Mouse (Mus musculus): Measurements from ENCODE around the gene Slc52a3. TPM values are rescaled to one million over a fixed set of nuclear protein-coding genes. Genes with fewer than 3 reads are reported as not detected.
A peak's percentile ranks its signal among the peaks of the same experiment; 100 is the strongest.
"Not testable (repeated sequence)": the region's sequence is repeated elsewhere in the genome, so short reads cannot be mapped to it uniquely, and the experiment has no call there.

Gene Slc52a3
- total RNA-seq, 2 experiments from 2014 or later, result 0.07 to 1.0 TPM

DNA sequence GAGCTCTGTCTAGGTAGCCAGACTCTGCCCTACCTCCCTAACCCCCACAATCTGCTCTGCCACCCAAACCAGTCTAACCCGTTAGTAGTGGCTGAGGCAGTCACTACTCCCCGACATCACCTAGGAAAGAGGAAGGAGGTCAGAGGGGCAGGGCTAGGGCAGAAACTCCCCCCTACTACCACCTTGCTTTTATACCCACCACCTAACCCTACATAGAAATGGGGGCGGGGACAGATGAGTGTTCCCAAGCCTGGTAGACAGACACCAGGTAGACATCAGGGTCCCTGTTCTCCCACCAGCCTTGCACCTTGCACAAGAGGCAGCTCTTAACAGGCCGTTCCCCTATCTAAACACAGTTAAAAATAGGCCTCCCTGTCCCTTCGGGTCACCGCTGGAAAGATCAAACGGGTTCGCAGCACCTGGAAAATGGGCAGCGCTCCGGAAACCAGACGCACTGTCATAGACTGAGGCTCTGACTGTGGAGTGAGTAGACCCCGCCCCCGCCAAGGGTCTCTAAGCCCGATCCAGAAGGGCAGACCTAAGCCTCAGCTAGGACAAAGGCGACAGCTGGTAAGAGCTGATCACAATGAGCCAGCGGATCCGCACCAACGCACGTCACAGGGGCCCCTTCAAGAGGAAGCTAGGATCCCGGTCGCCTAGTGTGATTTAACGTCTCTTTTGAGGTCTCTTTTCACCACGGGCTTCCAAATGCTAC, 23.3 kb upstream of the Slc52a3 start:
- ATAC-seq (ENCODE audit: poor library complexity, severe bottlenecking), result peak; percentile 51

DNA sequence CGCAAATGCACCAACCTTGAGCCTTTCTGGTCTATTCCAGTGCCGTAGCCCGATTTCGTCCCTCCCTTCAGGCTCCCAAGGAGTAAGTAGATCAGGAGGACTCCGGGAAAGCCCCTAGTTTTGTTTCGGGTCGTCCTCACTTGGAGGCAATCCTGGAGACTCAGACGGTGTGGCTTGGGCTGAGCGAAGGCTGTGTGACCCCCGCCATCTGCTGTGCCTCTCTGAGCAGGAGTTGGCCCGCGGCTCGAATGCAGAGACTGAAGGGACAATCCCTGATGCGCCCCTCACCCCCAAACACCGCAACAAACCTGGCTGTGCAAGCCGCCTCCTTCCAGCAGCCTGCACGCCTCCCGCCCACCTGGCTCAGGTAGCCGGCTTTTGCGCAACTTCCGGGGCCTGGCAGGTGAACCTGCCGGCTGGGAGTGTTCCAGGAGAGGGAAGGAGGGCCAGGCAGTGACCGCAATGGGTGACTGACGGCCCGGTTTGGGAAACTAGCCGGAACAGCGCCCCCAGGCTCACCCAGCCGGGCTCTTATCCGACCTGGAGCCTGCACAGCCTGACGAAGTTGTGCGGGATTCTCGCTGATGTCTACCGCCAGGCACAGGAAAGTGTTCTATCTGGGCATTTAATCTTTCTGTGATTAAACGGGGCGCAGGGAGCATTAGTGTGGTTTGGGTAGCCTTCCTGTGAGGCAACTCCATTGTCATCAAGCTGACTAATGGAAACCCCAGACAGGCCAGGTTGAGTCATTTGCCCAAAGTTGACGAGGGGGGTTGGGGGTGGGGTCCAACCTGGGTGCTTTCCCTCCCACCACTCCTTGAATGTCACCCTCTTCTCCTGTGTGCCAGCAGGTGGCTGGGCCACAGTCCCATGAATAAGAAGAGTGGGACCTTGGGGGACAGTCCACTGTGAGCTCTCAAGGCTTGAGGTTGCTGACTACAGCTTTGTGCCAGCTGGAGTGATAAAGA, 22.4 kb upstream of the Slc52a3 start:
- ATAC-seq (ENCODE audit: poor library complexity, severe bottlenecking), result peak; percentile 45

DNA sequence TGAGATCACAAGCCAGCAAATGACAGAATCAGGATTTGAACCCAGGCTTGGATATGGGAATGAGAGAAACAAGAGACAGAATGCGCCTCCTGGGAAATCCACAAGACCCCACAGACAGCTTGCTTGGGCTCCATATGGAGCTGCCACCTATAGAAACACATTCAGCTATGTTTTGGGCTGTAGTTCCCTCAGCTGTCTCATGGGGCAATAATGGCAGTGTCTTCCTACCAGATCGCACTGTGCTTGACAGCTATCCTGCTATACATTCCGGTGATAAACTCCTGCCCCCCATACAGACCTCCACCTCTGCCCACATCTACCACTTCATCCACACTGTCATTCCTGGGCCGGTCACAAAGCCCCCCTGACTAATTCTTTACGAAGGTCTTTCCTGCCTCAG, 21.0 kb upstream of the Slc52a3 start:
- no peak for ATAC-seq (ENCODE audit: poor library complexity, severe bottlenecking)

DNA sequence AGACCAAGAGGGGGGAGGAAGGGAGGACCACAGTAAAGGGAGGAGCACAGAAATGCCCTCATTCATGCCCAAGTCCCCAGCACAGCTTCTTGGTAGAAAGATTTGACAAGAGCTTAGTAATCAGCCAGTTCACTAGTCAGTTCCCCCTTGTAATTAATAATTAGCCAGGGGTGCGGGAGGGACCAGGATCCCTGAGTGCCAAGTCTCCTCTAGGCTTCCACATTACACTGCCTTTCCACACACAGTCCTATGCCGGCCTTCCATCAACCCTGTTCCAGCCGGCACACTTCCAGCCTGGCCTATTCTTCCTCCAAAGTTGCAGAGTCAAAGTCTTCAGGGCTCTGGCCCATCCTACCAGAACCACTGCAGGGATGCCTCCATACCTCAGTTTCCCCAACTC, 20.2 kb upstream of the Slc52a3 start:
- ATAC-seq (ENCODE audit: poor library complexity, severe bottlenecking), result no peak

DNA sequence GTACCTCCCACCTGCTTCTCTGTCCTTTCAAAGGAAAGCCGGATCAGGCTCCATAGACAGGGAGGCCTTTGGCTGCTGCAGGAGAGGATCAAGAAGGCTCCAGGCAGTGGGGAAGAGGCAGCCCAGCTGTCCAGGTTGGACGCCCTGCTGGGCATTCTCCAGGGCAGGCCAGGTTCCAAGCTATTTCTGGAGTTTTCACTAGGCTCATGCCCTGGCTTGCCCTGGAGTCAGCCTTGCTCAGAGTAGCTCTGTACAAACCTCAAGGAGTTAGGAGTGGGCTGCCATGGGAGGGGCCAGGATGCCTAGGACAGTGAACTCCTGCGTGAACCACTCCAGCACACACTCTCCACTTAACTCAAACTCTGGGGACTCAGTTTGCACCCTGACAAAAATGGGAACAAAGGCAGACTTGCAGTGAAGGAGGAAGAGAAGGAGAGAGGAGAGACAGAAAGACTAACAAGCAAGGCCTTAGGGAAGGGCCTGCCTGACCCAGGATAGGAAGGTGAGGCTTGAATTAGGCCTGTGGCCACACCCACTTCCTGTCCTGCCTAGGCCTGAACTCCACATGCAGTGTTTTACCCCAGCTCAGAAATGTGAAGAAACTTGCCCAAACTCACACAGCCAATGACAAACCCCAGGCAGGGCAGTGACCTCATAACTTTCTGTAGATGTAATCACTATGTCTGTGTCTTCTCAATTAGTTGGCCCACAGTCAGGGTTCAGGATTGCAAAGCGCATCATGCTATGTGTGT, 18.4 kb upstream of the Slc52a3 start:
- ATAC-seq (ENCODE audit: poor library complexity, severe bottlenecking), result peak; percentile 11

DNA sequence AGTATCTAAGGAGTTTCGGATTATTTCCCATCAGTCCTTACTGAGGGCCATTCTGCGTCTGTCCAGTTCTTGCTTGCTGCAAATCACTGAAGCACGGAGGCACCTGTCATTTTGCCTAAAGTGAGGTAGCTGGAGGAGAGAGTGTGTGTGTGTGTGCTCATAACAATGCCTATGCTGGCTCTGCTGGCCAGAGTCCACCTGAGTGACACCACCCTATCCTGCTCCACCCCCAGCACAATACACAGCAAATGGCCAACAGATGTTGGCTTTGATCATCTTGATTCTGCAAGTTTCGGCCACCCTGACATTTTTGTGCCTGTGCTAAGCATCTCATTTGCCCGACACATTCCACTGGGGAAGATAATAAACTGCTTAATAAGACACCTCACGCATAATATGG, 17.8 kb upstream of the Slc52a3 start:
- no peak for ATAC-seq (ENCODE audit: poor library complexity, severe bottlenecking)

DNA sequence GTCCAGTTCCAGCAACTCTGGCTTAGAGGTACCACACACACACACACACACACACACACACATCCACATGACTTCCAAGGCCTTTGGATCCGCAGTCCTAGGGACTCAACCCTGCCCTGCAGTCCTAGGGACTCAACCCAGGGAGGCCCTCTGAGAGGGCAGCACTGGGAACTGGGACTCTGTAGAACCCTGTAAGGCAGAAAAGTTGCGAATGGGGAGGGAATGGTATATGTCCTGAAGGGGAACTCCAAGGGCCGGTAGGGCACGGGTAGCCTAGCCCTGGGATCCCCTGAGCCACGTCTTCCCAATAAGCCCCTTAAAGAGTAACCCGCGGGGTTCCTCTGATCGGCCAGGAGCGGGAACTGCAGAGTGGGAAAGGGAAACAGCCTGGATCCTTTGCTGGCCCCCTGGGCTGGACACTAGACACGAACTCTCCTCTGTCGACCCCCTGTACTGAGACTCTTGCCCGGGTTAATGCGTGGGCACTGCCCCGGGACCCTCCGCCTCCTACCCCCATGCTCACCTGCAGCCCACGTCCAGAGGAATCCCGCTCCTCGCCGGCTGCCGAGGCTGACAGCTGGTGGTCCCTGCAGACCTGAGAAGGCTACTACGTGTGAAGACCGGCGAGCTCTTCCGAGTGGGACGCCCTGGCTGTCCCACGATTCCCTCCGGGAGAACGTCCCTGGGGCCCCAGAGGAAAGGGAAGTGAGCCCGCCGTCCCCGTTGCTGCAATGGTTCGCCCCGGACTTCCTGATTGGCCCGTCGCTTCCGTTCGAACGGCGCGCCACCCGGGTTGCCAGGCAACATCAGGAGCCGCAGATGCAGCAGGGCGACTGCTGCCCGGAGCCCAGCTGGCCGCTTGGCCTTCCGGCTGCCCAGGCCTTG, 16.6 kb upstream of the Slc52a3 start, which contains the start of gene Fam110a:
Fam110a (minus strand) TSS at position 750 of the 885 bp plus-strand sequence.
- ATAC-seq (ENCODE audit: poor library complexity, severe bottlenecking), result peak; percentile 94

DNA sequence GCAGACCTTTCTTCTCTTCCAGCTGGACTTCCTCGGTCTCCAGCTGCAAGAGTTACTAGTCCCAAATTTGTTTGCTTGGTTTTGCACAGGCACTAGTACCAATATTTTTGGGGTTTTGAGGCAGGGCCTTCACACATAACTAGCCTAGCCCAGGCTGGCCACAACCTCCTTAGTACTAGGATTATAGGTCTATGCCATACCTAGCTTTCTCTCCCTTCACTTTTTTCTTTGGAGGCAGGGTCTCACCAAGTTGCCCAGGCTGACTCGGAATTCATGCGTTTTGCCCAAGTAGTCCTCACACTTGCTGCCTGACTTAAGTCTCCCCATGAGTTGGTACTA, 16.0 kb upstream of the Slc52a3 start:
- ATAC-seq (ENCODE audit: poor library complexity, severe bottlenecking), result no peak

DNA sequence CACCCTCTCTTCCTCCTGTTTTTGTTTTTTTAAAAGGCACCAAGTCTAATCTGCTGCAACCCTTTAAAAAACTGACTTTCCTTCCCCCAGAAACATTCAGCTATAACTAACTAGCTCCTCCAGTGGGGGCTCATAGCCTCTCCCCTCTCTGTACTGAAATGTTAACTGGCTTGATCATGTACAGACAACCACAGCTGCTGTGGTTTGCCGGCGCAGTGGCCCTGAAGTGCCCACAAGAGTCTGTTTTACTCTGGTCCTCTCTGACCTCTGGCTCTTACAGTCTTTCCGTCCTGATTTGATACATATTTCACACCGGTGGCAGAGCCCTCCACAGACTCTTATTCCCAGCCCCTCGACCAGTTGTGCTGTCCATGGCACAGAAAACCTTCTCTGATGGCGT, 15.0 kb upstream of the Slc52a3 start:
- no peak for ATAC-seq (ENCODE audit: poor library complexity, severe bottlenecking)

DNA sequence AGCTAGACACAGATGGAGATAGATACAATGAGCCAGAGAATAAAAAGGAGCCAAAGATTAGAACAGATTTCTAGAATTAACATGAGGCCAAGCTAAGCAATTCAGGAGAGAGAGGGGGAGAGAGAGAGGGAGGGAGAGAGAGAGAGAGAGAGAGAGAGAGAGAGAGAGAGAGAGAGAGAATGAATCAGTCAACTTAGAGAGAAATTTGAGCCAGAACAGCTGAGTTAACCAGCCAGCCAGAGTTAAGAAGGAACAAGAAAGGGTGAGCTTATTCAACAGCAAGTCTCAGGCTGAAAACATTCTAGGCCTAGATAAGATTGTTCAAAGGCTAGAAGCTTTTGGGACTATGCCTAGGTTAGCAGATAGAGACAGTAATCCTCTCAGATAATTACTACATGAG, 13.8 kb upstream of the Slc52a3 start:
- ATAC-seq (ENCODE audit: poor library complexity, severe bottlenecking), result no peak

DNA sequence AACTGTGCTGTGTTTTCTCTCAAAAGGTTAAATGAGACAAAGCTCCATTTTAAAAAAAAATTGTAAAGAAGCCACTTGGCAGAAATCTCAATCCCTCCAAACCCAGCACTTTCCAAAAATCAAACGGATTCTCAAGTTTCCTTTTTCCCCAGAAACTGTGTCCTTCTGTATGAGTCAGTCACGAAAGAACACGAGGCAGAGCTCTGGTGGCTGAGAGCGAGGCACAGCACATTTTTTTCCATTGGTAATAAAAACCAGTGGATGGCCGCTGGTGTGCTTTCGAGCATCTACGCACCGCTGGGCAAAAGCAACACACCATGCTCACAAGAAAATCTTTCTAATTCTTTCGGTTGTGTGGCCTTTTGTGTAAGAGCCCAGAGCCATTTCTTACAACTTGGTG, 12.3 kb upstream of the Slc52a3 start:
- no peak for ATAC-seq (ENCODE audit: poor library complexity, severe bottlenecking)

DNA sequence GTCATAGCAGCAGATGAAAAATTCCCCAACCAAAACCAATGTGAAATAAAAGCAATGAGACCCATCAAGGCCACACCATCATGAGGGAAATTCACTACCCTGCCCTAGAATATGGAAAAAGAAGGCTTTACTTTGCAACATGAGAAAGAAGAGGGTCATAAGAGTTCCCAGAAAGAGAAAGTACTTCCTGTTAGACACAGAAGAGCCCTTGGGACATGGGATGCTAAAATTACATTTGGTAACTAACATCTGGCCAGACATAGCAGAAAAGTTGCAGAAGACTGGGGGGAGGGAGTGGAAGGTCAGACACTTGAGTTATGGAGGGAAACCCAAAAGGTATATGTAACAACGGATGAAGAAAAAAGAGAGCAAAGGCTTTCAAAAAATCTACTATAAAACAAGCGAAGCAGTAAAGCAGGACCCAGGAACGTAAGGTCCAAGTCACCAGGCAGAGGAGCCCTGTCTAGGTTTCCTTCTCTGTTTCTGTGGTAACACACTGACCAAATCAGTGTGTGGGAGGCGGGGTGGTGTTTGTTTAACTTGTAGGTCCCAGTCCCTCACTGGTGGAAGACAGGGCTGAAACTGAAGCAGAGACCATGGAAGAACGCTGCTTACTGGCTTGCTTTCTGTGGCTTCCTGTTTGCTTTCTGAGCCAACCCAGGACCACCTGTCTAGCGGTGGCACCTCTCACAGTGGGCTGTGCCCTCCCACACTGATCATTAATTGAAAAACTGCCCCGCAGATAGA, 10.7 kb upstream of the Slc52a3 start:
- ATAC-seq (ENCODE audit: poor library complexity, severe bottlenecking), result 0 out of 2 replicates have a peak, but pooled peaks have one; percentile 27

DNA sequence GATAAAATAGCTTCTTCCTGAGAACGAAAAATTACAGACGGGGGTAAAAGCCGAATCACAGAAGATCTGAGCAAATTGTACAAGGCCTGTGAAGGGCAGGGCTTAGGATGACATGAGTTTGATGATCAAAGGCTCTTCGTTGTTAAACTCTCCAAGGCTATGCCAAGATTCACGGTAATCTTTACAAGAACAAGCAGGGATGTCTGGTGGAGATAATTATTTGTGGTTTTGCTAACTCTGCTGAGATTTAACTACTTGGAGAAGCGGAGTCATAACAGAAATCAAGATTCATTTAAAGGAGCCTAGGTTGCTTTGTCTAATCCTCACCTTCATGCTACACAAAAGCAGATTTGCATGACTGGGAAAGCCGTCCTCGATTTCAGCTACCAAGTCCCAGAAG, 9.4 kb upstream of the Slc52a3 start:
- no peak for ATAC-seq (ENCODE audit: poor library complexity, severe bottlenecking)

DNA sequence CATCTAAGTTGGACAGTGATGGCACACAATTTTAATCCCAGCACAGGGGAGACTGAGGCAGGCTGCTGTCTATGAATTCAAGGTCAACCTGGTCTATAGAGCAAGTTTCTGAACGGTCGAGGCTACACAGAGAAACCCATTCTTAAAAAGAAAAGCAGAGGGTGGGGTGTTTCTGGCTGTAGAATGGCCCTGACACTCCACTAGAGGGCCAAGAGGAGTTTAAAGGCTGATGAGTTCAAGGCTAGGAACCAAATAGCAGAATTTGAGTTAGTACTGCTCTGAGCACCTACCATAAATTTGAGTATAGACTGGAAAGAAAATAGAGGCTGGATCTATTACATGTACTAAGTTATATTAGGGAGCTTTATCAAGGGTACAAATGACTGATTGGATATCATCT, 7.3 kb upstream of the Slc52a3 start:
- ATAC-seq (ENCODE audit: poor library complexity, severe bottlenecking), result 0 out of 2 replicates have a peak, but pooled peaks have one; percentile 27

DNA sequence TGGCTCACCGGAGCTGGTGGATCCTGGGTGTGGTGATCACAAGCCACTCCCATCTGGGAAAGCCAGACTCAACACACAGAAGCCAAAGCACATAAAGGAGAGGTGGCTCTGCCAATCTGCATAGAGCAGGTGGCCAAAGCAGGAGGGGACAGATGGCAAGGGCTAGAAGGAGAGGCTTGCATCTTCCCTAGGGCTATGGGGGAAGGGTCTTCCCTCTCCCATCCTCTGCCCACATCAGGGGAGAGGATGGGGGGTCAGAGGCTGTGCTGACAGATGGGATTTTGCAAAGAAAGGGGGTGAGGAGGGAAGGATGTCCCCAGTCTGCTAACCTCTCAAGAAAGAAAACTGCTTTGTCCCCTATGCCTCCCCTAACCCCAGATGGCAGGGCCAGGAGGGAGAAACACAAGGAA, 5.3 kb upstream of the Slc52a3 start:
- ATAC-seq (ENCODE audit: poor library complexity, severe bottlenecking), result no peak

DNA sequence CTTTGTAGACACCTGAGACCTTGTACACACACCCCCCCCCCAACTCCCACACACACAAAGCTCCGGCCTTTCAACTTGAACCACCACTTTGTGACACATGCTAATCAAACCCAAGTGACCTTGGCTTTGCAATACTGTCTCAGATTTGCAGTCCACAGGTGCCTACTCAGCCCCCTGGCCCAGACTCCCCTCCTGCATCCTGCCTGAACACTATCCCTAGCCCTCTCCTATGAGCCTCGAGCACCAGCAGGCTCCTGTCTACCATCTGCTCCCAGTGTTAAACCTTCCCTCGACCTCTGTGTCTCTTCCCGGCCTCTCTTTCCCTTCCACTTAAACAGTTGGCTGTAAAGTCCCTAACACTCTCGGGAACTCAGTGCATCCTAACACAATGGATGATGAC, 4.9 kb upstream of the Slc52a3 start:
- no peak for ATAC-seq (ENCODE audit: poor library complexity, severe bottlenecking)

DNA sequence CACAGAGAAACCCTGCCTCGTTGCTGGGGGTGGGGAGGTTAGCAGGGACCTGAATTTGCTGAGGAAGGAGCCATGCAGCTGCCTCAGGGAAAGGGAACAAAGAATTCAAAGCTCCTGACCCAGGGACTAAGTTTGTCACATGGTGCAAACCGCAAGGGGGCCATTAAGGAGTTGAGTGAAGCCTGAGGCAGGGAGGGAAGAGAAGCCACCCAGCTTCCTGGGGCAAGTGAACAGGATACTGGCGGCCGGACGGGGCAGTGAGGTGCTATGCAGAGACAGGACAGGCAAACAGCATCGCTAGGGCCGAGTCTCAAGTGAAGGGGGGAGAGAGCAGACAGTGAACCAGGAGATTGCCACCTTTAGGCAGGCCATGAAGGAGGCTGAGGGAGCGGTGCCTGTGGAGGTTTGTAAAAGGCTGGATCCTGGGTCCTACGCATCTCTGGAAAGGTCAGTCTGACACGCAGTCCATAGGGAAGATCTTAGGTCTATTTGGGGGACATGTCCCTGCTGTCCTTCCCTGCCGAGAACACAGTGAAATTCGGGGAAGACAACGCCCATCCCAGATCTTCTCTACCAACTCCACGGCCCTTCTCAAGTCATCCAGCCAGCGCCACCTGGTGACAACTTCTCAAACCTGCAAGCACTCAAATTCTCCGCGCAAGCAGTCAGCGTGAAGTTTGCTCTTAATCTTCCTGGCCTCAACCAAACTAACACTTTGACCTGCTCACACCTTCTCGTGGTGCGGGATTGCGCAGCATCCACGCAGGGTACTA, 1.8 kb upstream of the Slc52a3 start:
- peak; percentile 78 for ATAC-seq (ENCODE audit: poor library complexity, severe bottlenecking)

DNA sequence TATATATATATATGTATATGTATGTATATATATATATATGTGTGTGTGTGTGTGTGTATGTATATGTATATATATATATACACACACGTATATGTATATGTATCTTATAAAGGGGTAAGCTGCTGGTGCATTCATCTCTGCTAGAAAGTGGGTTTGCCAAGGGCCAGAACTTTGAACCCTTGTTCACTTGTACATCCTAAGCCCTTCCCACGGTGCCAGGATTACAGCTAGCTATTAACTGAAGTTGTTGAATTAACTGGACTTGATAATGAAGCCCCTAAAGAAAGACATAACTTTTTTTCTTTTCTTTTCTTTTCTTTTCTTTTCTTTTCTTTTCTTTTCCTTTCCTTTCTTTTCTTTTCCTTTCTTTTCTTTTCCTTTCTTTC, 872 bp downstream of the Slc52a3 start:
- ATAC-seq (ENCODE audit: poor library complexity, severe bottlenecking), result not testable (repeated sequence)
